Mouse (Mus musculus) kidney, adult 2 months (tissue): ENCODE data around the gene Ube2g1. TPM values are rescaled to one million over a fixed set of nuclear protein-coding genes. Genes with fewer than 3 reads are reported as not detected.

Experiments used
- DNase-seq: peaks from one replicate; pipeline ENCODE4 v3.0.0; 2021
- H3K27ac ChIP-seq: fragments of 200-500 bp; 2 replicates; pipeline ENCODE4 v1.5.1; 2012; ENCODE audit warnings: low read depth, low read length, control low read depth, inconsistent platforms; ENCODE audit not compliant: insufficient read depth
- H3K27me3 ChIP-seq: fragments of 200-500 bp; replicated peaks from 2 replicates; pipeline ENCODE4 v1.6.1; 2012; ENCODE audit warnings: mild to moderate bottlenecking, moderate library complexity, low read length, inconsistent platforms; ENCODE audit not compliant: control insufficient read depth, insufficient read depth
- H3K36me3 ChIP-seq: fragments of 200-500 bp; 2 replicates; pipeline ENCODE4 v1.6.1; 2012; ENCODE audit warnings: mild to moderate bottlenecking, moderate library complexity, low read length, inconsistent platforms; ENCODE audit not compliant: control insufficient read depth, insufficient read depth
- H3K4me1 ChIP-seq: fragments of 200-500 bp; 2 replicates; pipeline ENCODE4 v1.6.1; 2011; ENCODE audit warnings: low read length; ENCODE audit not compliant: control insufficient read depth, insufficient read depth
- H3K4me3 ChIP-seq: fragments of 200-500 bp; 2 replicates; pipeline ENCODE4 v1.5.1; 2011; ENCODE audit warnings: mild to moderate bottlenecking, low read depth, low read length, control low read depth; ENCODE audit not compliant: insufficient read depth
- CTCF ChIP-seq: fragments of 200-500 bp; conservative IDR thresholded peaks from 2 replicates; pipeline ENCODE4 v1.5.1; 2011; ENCODE audit warnings: low read depth, mild to moderate bottlenecking, control low read depth, low read length, moderate library complexity, mixed read lengths; ENCODE audit not compliant: insufficient read depth, insufficient read length
- POLR2A ChIP-seq: fragments of 200-500 bp; IDR thresholded peaks from one replicate; pipeline ENCODE4 v1.6.1; 2011; ENCODE audit warnings: low read depth, low read length, control low read depth
- WGBS: fragments of 180-500 bp; shearing (Covaris S2); methylation state at CpG from one replicate; pipeline ENCODE4 v1.1.7; 2018; 5-methylcytosine and 5-hydroxymethylcytosine counted together
- polyA plus RNA-seq: library from polyadenylated mRNA; depleted of rRNA; stranded (reverse); fragments of >200 nt; gene quantifications from 2 replicates; pipeline ENCODE4 v1.2.3, GENCODE M21; 2012

Ube2g1 gene
- polyA plus RNA-seq, 1 experiment: 8.9 TPM

DNA sequence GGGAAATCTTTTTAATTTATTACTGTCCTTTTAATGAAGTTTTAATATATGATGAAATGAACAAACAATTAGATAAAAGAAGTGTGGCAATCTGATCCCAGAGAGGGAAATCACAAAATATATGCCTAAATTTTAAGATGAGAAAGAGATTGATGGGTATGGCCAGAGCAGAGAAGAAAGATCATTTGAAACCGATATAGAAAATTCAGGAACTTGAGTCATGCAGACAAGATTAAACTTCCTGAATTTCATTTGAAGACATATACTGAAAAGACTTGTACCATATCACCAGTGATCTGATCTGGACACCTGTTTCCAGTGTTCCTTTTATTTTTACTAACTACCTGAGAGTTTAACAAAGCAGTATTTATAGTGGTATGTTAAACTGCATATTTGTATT is 65.4 kb downstream of the Ube2g1 start:
- DNase-seq: no peak

DNA sequence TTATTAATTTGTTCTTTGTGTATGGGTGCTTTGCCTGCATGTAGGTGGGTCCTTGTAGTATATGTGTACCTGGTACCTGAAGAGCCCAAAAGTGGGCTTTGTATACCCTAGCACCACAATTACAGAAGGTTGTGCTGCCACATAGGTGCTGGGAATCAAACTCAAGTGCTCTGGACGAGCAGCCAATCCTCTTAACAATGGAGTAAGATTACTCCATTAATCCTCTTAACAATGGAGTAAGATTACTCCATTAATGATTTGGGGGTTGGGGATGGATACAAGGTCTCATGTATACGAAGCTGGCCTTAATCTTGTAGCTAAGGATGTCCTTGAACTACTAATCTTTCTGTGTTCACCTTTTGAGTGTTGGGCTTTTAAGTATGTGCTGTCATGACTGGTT is 68.2 kb downstream of the Ube2g1 start:
- Histone ChIP-seq H3K27me3 (no peaks in the 10 kb centered on the region), H3K4me3 (no peak overlapping the region), H3K27ac (no peak overlapping the region), H3K4me1 (0 out of 2 replicates have a peak, but pooled peaks cover 2% of the 10 kb centered on the region), H3K36me3 (no peaks in the 10 kb centered on the region)
- WGBS: 85% methylated on average over 2 of the region's 2 CpGs
- DNase-seq: no peak
- TF ChIP-seq POLR2A: no peak
- TF ChIP-seq CTCF: no peak

More for the DNA sequence above, 65.4 kb downstream of the Ube2g1 start:
- WGBS: 59% methylated on average over 1 of the region's 1 CpGs
- Histone ChIP-seq H3K27me3 (no peaks in the 10 kb centered on the region), H3K27ac (no peak overlapping the region), H3K4me3 (no peak overlapping the region), H3K4me1 (0 out of 2 replicates have a peak, but pooled peaks cover 2% of the 10 kb centered on the region), H3K36me3 (no peaks in the 10 kb centered on the region)
- TF ChIP-seq POLR2A: no peak

DNA sequence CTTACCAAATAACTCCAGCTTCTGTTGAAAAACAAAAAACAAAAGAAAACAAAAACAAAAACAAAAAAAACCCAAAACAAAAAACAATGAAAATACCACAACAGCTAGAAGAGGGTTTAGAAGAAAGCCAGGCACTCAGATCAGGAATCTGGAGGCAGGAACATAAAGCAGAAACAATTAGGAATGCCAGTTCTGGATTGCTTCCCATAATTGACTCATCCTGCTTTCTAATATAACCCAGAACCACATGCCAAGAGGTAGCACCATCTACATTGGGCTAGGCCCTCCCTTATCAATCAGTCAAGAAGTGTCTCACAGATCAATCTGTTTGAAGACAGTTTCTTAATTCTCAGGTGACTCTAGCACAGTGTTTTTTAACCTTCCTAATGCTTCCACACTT is 73.6 kb downstream of the Ube2g1 start:
- H3K27me3 ChIP-seq: no peaks in the 10 kb centered on the region
- TF ChIP-seq POLR2A (no peak), CTCF (no peak)
- H3K36me3 ChIP-seq: peaks cover 2% of the 10 kb centered on the region
- DNase-seq: no peak
- H3K27ac ChIP-seq: no peak overlapping the region
- no peak overlapping the region for H3K4me3 ChIP-seq
- no peaks in the 10 kb centered on the region for H3K4me1 ChIP-seq

DNA sequence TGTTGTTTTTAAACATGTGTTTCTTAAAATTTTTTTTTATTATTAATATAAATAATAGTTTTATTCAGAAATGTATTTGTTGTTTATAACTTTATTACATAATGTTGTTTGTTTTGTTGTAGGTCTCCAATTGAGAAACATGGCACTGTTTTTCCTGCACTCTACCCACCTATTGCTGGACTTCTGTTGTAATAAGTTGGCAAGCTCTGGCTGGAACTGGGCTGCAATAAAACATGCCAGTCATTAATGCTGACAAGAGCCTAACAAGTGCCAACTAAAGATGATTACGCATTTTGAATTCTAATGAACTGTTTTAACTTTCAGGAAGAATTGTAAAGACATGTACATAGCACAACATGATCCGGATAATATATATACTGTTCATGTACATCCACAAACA is 76.3 kb downstream of the Ube2g1 start:
- no peaks in the 10 kb centered on the region for H3K27me3 ChIP-seq
- H3K36me3 ChIP-seq: peaks cover 2% of the 10 kb centered on the region
- H3K27ac ChIP-seq: no peak overlapping the region
- no peaks in the 10 kb centered on the region for H3K4me1 ChIP-seq
- WGBS: 87% methylated on average over 2 of the region's 2 CpGs
- no peak for DNase-seq
- no peak for TF ChIP-seq POLR2A
- TF ChIP-seq CTCF: no peak
- H3K4me3 ChIP-seq: no peak overlapping the region

DNA sequence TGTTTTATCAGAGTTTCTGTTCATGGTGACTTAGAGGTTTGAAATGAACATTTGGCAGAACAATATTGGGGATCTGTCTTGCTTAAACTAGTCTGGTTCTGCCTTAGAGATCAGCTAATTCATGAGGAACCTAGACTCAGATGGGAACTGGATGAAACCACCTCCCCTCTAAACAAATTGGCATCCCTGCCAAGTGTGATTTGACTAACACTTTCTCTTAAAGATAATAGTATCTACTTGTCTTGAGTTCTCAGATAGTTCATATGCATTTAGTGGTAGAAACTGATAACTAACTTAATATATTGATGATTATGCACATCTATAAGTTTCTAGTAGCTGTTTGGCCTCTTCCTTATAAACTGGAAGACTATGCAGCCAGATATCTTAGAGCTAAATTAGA is 79.6 kb downstream of the Ube2g1 start:
- no peak for DNase-seq
- H3K27ac ChIP-seq: no peak overlapping the region
- no peaks in the 10 kb centered on the region for H3K27me3 ChIP-seq
- peaks cover 7% of the 10 kb centered on the region; the same call in 1 of the 2 replicates for H3K4me1 ChIP-seq
- no peaks in the 10 kb centered on the region; the same call in 1 of the 2 replicates for H3K36me3 ChIP-seq
- H3K4me3 ChIP-seq: no peak overlapping the region
- TF ChIP-seq POLR2A: no peak
- TF ChIP-seq CTCF: no peak

DNA sequence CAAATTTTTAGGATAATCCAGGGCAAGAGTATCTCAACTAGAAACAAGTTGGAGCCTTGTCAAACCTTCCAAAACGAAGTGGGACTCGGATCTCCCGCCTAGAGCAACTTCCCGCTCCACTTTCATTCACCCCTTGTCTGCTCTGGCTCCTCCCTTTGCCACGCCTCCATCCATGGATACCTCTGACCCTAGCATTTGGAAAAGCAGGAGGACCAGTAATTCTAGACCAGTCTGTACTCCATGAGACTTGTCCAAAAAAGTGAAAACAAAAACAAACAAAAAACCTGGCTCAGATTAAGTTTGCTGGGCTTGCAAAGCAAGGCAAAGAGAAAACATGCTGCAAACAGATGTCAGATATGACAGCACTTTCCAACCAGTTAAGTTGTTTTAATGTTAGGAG is 81.2 kb downstream of the Ube2g1 start:
- H3K27me3 ChIP-seq: no peaks in the 10 kb centered on the region
- H3K27ac ChIP-seq: no peak overlapping the region
- no peak overlapping the region for H3K4me3 ChIP-seq
- H3K4me1 ChIP-seq: peaks cover 7% of the 10 kb centered on the region; the same call in 1 of the 2 replicates
- no peaks in the 10 kb centered on the region; the same call in 1 of the 2 replicates for H3K36me3 ChIP-seq
- 19% methylated on average over 5 of the region's 5 CpGs for WGBS
- TF ChIP-seq POLR2A (no peak), CTCF (no peak)
- DNase-seq: peak; percentile 21

DNA sequence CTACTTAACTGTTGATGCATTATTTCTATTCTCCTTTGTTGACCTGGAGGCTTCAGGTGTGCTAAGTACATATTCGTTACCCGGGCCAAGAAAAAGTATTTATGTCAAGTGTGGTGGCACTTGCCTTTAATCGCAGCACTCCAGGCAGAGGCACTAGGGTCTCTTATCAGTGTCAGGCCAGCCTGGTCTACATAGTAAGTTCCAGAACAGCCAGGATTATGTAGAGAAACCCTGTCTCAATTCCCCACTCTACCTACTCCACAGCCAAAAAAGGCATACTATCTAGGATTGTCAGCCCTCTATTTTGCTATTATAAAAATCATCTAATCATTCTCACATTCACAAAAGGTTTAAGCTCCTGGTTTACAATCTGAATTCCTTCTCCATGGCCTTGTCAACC is 82.0 kb downstream of the Ube2g1 start:
- no peak for TF ChIP-seq CTCF
- TF ChIP-seq POLR2A: no peak

DNA sequence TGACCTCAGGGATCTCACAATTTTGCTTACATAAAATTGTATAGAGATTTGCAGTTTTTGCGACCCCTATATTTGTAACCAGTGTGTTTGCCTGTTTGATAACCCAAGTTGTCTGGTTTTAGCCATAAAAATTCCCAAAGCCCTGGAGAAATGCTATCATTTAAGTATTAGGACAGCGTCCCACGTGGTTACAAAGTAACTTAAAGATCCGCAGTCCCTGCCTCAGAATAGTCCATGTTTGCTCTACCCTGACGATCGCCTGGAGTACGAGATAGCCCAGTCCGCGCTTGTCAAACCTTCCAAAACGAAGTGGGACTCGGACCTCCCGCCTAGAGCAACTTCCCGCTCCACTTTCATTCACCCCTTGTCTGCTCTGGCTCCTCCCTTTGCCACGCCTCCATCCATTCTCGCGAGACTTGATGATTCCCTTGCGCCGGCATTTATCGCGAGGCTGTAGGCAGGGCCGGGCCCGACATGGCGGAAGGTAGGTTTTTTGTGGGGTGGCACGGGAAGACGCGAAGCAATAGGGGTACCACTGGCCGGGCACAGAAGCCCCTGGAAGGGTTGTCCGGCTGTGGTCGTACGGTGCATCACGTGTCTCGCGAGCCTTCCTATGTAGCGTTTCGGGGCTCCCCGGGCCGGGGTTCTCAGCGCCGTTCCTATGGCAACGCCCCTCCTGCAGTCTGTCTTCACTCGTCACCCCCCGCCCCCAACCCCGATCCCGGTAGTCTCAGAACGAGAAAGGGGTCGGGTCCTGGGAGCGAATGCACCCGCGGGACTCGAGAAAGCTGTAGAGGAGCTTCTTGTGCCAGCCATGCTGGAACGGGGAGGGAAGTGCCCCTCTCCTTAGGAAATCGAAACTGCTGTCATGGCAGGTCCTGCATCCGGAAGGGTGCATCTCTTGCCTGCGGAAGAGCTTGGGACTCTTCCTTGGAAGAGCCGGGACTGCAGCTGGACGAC is 82.7 kb downstream of the Ube2g1 start, which contains the start of gene Ankfy1:
TSS of gene Ankfy1 (plus strand) at position 456 of the 960 bp plus-strand sequence.
- WGBS: under 1% methylated on average over 56 of the region's 56 CpGs
- H3K4me3 ChIP-seq: peak within 1 kb of the TSS; percentile 97
- peak; percentile 98 for DNase-seq

More for the DNA sequence above, 82.0 kb downstream of the Ube2g1 start:
- Histone ChIP-seq H3K4me1 (peaks cover 10% of the 10 kb centered on the region), H3K27me3 (no peaks in the 10 kb centered on the region), H3K27ac (no peak overlapping the region), H3K36me3 (no peaks in the 10 kb centered on the region; the same call in 1 of the 2 replicates), H3K4me3 (no peak overlapping the region)
- no peak for DNase-seq
- 70% methylated on average over 3 of the region's 3 CpGs for WGBS

More for the DNA sequence above, 82.7 kb downstream of the Ube2g1 start, which contains the start of gene Ankfy1:
- peak within 1 kb of the TSS; percentile 88 for H3K27ac ChIP-seq
- H3K36me3 ChIP-seq: no peaks in the 10 kb centered on the region; the same call in 1 of the 2 replicates
- H3K27me3 ChIP-seq: no peaks in the 10 kb centered on the region
- TF ChIP-seq POLR2A (peak; percentile 76), CTCF (no peak)
- H3K4me1 ChIP-seq: peaks cover 10% of the 10 kb centered on the region
